Mouse (Mus musculus) MEL (cell line): ENCODE results near the gene Hfe2. TPM values are rescaled to one million over a fixed set of nuclear protein-coding genes. Genes with fewer than 3 reads are reported as not detected.

Source experiments
- DNase-seq: peaks from one replicate; pipeline ENCODE4 v3.0.0; 2011; ENCODE audit warnings: low read depth, low spot score
- H3K27ac ChIP-seq: 2 replicates; pipeline ENCODE4 v1.5.1; 2012; ENCODE audit warnings: low read depth, mild to moderate bottlenecking, control low read depth, low read length, moderate library complexity; ENCODE audit not compliant: control insufficient read depth
- H3K27me3 ChIP-seq, 2 experiments: fragments of 150-350 bp in 1 of 2; sonication (generic) in 1 of 2; 2 replicates each; pipeline ENCODE4 v1.6.1; 2012; ENCODE audit warnings: low read length in 2 of 2, mild to moderate bottlenecking in 2 of 2, improper control_type of control experiment in 1 of 2, moderate library complexity in 1 of 2; ENCODE audit not compliant: insufficient read depth in 2 of 2, control insufficient read depth in 1 of 2
- H3K36me3 ChIP-seq, 2 experiments: 2 replicates each; pipeline ENCODE4 v1.6.1; 2012 to 2014; ENCODE audit warnings: low read length in 2 of 2, improper control_type of control experiment in 1 of 2, inconsistent platforms in 1 of 2, mild to moderate bottlenecking in 1 of 2; ENCODE audit not compliant: insufficient read depth in 2 of 2, control insufficient read depth in 1 of 2
- H3K4me1 ChIP-seq, 2 experiments: fragments of 150-350 bp in 1 of 2; sonication (generic) in 1 of 2; 2 replicates each; pipeline ENCODE4 v1.6.1; 2012; ENCODE audit warnings: low read length in 2 of 2, improper control_type of control experiment in 1 of 2, mild to moderate bottlenecking in 1 of 2; ENCODE audit not compliant: insufficient read depth in 2 of 2, control insufficient read depth in 1 of 2
- H3K4me3 ChIP-seq, 2 experiments: fragments of 150-350 bp in 1 of 2; sonication (generic) in 1 of 2; 2 replicates each; pipeline ENCODE4 v1.5.1; 2012; ENCODE audit warnings: low read depth in 2 of 2, low read length in 2 of 2, mild to moderate bottlenecking in 2 of 2, moderate library complexity in 2 of 2, control low read depth in 1 of 2, improper control_type of control experiment in 1 of 2; ENCODE audit not compliant: control insufficient read depth in 1 of 2, insufficient read depth in 1 of 2
- H3K79me2 ChIP-seq: 2 replicates; pipeline ENCODE4 v1.6.1; 2012; ENCODE audit warnings: mild to moderate bottlenecking, low read length, moderate library complexity; ENCODE audit not compliant: control insufficient read depth, poor library complexity, insufficient read depth
- H3K9ac ChIP-seq: 2 replicates; pipeline ENCODE4 v1.6.1; 2012; ENCODE audit warnings: low read depth, mild to moderate bottlenecking, control low read depth, low read length, moderate library complexity; ENCODE audit not compliant: control insufficient read depth, poor library complexity, severe bottlenecking
- H3K9me3 ChIP-seq: fragments of 150-350 bp; sonication (generic); replicated peaks from 2 replicates; pipeline ENCODE4 v1.6.1; 2012; ENCODE audit warnings: mild to moderate bottlenecking, low read length, improper control_type of control experiment, moderate library complexity; ENCODE audit not compliant: insufficient read depth
- CHD1 ChIP-seq: IDR thresholded peaks from 2 replicates; pipeline ENCODE4 v1.6.1; 2012; ENCODE audit warnings: low read depth, mild to moderate bottlenecking, inconsistent platforms, low read length, improper control_type of control experiment
- CHD2 ChIP-seq: IDR thresholded peaks from 2 replicates; pipeline ENCODE4 v1.6.1; 2011; ENCODE audit warnings: low read length, improper control_type of control experiment
- E2F4 ChIP-seq: IDR thresholded peaks from 2 replicates; pipeline ENCODE4 v1.6.1; 2011; ENCODE audit warnings: low read depth, low read length, improper control_type of control experiment, borderline replicate concordance
- ETS1 ChIP-seq: IDR thresholded peaks from 2 replicates; pipeline ENCODE4 v1.6.1; 2012; ENCODE audit warnings: low read depth, mild to moderate bottlenecking, inconsistent platforms, low read length, improper control_type of control experiment, moderate library complexity
- GATA1 ChIP-seq: IDR thresholded peaks from 2 replicates; pipeline ENCODE4 v1.6.1; 2011; ENCODE audit warnings: low read depth, low read length, improper control_type of control experiment
- KAT2A ChIP-seq: conservative IDR thresholded peaks from 2 replicates; pipeline ENCODE4 v1.6.1; 2012; ENCODE audit warnings: low read depth, low read length, improper control_type of control experiment, inconsistent platforms
- MAX ChIP-seq: IDR thresholded peaks from 2 replicates; pipeline ENCODE4 v1.6.1; 2011; ENCODE audit warnings: low read length, improper control_type of control experiment
- NELFE ChIP-seq: IDR thresholded peaks from 2 replicates; pipeline ENCODE4 v1.6.1; 2011; ENCODE audit warnings: low read depth, low read length, improper control_type of control experiment
- NRF1 ChIP-seq: IDR thresholded peaks from 2 replicates; pipeline ENCODE4 v1.6.1; 2014; ENCODE audit warnings: low read depth, mild to moderate bottlenecking, inconsistent platforms, low read length, improper control_type of control experiment, moderate library complexity; ENCODE audit not compliant: poor library complexity, insufficient read depth, severe bottlenecking
- RCOR1 ChIP-seq: IDR thresholded peaks from 2 replicates; pipeline ENCODE4 v1.6.1; 2012; ENCODE audit warnings: low read depth, mild to moderate bottlenecking, inconsistent platforms, low read length, improper control_type of control experiment
- SIN3A ChIP-seq: IDR thresholded peaks from 2 replicates; pipeline ENCODE4 v1.6.1; 2012; ENCODE audit warnings: low read length, improper control_type of control experiment, inconsistent platforms
- SMC3 ChIP-seq: IDR thresholded peaks from 2 replicates; pipeline ENCODE4 v1.6.1; 2011; ENCODE audit warnings: low read depth, low read length, improper control_type of control experiment
- TAL1 ChIP-seq: IDR thresholded peaks from 2 replicates; pipeline ENCODE4 v1.6.1; 2012; ENCODE audit warnings: mild to moderate bottlenecking, inconsistent platforms, low read length, moderate library complexity, mixed read lengths
- TCF12 ChIP-seq: IDR thresholded peaks from 2 replicates; pipeline ENCODE4 v1.6.1; 2014; ENCODE audit warnings: low read depth, mild to moderate bottlenecking, inconsistent platforms, low read length, improper control_type of control experiment, moderate library complexity
- UBTF ChIP-seq: IDR thresholded peaks from 2 replicates; pipeline ENCODE4 v1.6.1; 2012; ENCODE audit warnings: low read depth, mild to moderate bottlenecking, inconsistent platforms, low read length, improper control_type of control experiment, moderate library complexity, borderline replicate concordance; ENCODE audit not compliant: insufficient read depth
- ZMIZ1 ChIP-seq: IDR thresholded peaks from 2 replicates; pipeline ENCODE4 v1.6.1; 2012; ENCODE audit warnings: low read depth, mild to moderate bottlenecking, inconsistent platforms, low read length, improper control_type of control experiment, moderate library complexity
- polyA plus RNA-seq, 2 experiments: library from polyadenylated mRNA; stranded (reverse) in 1 of 2; unstranded in 1 of 2; fragments of >175 nt in 1 of 2; fragments of >200 nt in 1 of 2; gene quantifications; 2 replicates each; pipeline versions ENCODE4 v1.2.1 to v1.2.4; 2012; ENCODE audit warnings: low replicate concordance in 2 of 2, low read depth in 1 of 2; ENCODE audit not compliant: insufficient read length in 2 of 2, insufficient read depth in 1 of 2, missing spikeins in 1 of 2
- total RNA-seq: library from RNA; depleted of rRNA; stranded (reverse); fragments of 300-350 nt; gene quantifications from 2 replicates; pipeline ENCODE4 v1.2.3, GENCODE M21; 2012

Hfe2 gene
- total and polyA plus RNA-seq, 3 experiments: not detected

GRCm38 (mm10) chr3:96500289-96500621, 24.7 kb upstream of the Hfe2 start:
- Histone ChIP-seq H3K4me3 (peak overlapping the region; percentile 45 to 91), H3K4me1 (peaks cover 4 to 18% of the 10 kb centered on the region in 2 experiments), H3K36me3 (peaks cover 0 to 21% of the 10 kb centered on the region in 2 experiments; a peak in 2 of 4 replicates), H3K9ac (peak overlapping the region; percentile 82), H3K9me3 (no peaks in the 10 kb centered on the region), H3K27me3 (no peaks in the 10 kb centered on the region), H3K27ac (peak overlapping the region; percentile 72), H3K79me2 (peaks cover 11% of the 10 kb centered on the region)
- peak; percentile 97 for DNase-seq
- TF ChIP-seq ZMIZ1: no peak
- no peak for TF ChIP-seq CHD1
- no peak for TF ChIP-seq UBTF
- TF ChIP-seq RCOR1: no peak
- no peak for TF ChIP-seq SMC3
- TF ChIP-seq ETS1: no peak
- no peak for TF ChIP-seq KAT2A
- TF ChIP-seq TCF12: no peak
- no peak for TF ChIP-seq MAX
- no peak for TF ChIP-seq NRF1
- TF ChIP-seq SIN3A: no peak

GRCm38 (mm10) chr3:96500691-96501265, 24.2 kb upstream of the Hfe2 start:
- Histone ChIP-seq H3K9me3 (no peaks in the 10 kb centered on the region), H3K27me3 (no peaks in the 10 kb centered on the region), H3K36me3 (peaks cover 0 to 16% of the 10 kb centered on the region in 2 experiments; a peak in 2 of 4 replicates), H3K27ac (peak overlapping the region; percentile 72), H3K4me1 (peaks cover 3 to 13% of the 10 kb centered on the region in 2 experiments), H3K9ac (peak overlapping the region; percentile 82), H3K4me3 (peak overlapping the region; percentile 45 to 91), H3K79me2 (peaks cover 8% of the 10 kb centered on the region)
- DNase-seq: peak; percentile 96
- TF ChIP-seq TAL1 (peak; percentile 11; the same call in 1 of the 2 replicates), GATA1 (no peak), E2F4 (no peak), NELFE (no peak), CHD2 (no peak)
